Mouse (Mus musculus): ENCODE results near the gene Card9.

Gene Card9

GRCm38 (mm10) chr2:26325386-26326181 is 35.1 kb downstream of the Card9 start:
- DNase-seq = peak; percentile 55 to 72

- no peak for DNase-seq
These were observed 35.8 kb downstream of the Card9 start for GRCm38 (mm10) chr2:26324917-26325316.

GRCm38 (mm10) chr2:26323589-26324325 is 37.0 kb downstream of the Card9 start:
- peak in 1 of 2 experiments; percentile 5 for DNase-seq

- peak; percentile 39 to 57 for DNase-seq
These were observed 40.2 kb downstream of the Card9 start for GRCm38 (mm10) chr2:26320245-26321185.

GRCm38 (mm10) chr2:26319519-26320244 is 41.0 kb downstream of the Card9 start:
- DNase-seq = peak; percentile 23 to 29

- peak; percentile 37 to 56 for DNase-seq
These were observed 41.6 kb downstream of the Card9 start for GRCm38 (mm10) chr2:26319109-26319508.

GRCm38 (mm10) chr2:26317991-26318672 is 42.6 kb downstream of the Card9 start:
- DNase-seq = peak; percentile 2 to 20

GRCm38 (mm10) chr2:26317371-26317770 is 43.3 kb downstream of the Card9 start:
- peak; percentile 7 to 19 for DNase-seq

GRCm38 (mm10) chr2:26316576-26317246 is 44.0 kb downstream of the Card9 start:
- peak; percentile 45 to 60 for DNase-seq

- DNase-seq = peak; percentile 81 to 85
These were observed 44.8 kb downstream of the Card9 start for GRCm38 (mm10) chr2:26315925-26316311.

GRCm38 (mm10) chr2:26315072-26315924 is 45.4 kb downstream of the Card9 start, which contains the start of gene Gpsm1:
Gene Gpsm1, plus strand, starts transcription at chr2:26315515.
- peak; percentile 78 to 86 for DNase-seq

- peak; percentile 82 to 85 for DNase-seq
These were observed 46.2 kb downstream of the Card9 start for GRCm38 (mm10) chr2:26314281-26315071.

GRCm38 (mm10) chr2:26313394-26313793 is 47.3 kb downstream of the Card9 start:
- DNase-seq = no peak

GRCm38 (mm10) chr2:26312812-26313211 is 47.9 kb downstream of the Card9 start:
- peak; percentile 47 to 57 for DNase-seq

GRCm38 (mm10) chr2:26311936-26312335 is 48.8 kb downstream of the Card9 start:
- no peak for DNase-seq

GRCm38 (mm10) chr2:26309739-26310138 is 51.0 kb downstream of the Card9 start:
- DNase-seq = no peak

GRCm38 (mm10) chr2:26306702-26307101 is 54.0 kb downstream of the Card9 start:
- no peak for DNase-seq

GRCm38 (mm10) chr2:26305555-26305954 is 55.2 kb downstream of the Card9 start:
- DNase-seq = no peak

GRCm38 (mm10) chr2:26304711-26305110 is 56.0 kb downstream of the Card9 start:
- no peak for DNase-seq
